Mouse (Mus musculus): ENCODE measurements around the gene Oxgr1.

GRCm38 (mm10) chr14:120061096-120061495, 18.9 kb upstream of the Oxgr1 start:
- TF ChIP-seq POLR2A (IDR thresholded peaks at IDR 0.05; ENCODE audit: control insufficient read depth, extremely low read depth, insufficient read depth, low read length, poor library complexity): no peak
- no peak for TF ChIP-seq CTCF (IDR thresholded peaks at IDR 0.05; ENCODE audit: borderline replicate concordance, control insufficient read depth, extremely low read depth, insufficient read depth, low read length, poor library complexity)

Data from thymus, adult 2 months (tissue).